Mouse (Mus musculus) frontal cortex, postnatal 25 days (tissue): ENCODE data around the gene Gm5105.

ENCODE experiments used
- DNase-seq, 2 experiments: peaks; one replicate each; pipeline ENCODE4 v3.0.0; 2022; ENCODE audit warnings: low spot score in 2 of 2

Gene Gm5105

GRCm38 (mm10) chr3:138069756-138070511 lies 2.7 kb upstream of the Gm5105 start:
- DNase-seq = no peak

GRCm38 (mm10) chr3:138068103-138068502 lies 915 bp upstream of the Gm5105 start:
- DNase-seq = no peak

DNA sequence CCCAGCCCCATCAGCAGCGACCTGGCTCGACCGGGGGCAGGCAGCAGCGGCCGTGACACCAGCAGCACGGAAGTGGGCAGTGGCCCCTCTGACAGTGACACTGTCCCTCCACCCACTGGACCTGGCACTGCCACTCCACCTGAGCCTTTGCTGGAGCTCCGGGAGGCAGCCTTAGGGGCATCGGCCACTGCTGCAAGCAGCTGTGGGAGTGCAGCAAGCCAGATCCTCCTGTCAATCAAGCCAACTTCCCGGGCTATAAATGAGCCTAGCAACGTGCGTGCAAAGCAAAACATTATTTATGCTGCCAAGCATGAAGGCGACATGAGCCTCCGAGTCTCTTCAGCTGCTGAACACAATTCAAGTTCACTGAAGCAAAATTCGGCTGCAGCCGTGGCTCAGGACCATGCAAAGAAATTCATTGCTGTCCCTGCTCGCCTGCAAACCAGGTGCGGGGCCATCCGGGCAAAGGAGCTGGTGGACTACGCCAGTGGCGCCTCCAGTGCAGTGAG lies 786 bp downstream of the Gm5105 start:
- no peak for DNase-seq

DNA sequence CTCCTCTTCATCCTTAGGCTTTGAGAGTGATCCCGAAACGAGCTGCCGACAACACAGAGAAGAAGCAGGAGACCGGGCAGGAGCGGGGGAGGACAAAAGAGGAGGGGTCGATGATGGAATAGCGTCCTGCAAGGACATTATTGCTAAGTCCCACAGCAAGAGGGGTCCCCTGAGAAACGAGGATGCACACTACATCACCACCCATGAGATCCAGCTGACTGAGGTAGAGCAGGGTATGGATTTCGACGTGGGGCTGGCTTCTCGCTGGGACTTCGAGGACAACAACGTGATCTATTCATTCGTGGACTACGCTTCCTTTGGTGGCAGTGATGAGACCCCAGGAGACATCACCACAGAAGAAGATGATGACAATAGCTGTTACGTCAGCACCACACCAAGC lies 1.3 kb downstream of the Gm5105 start:
- DNase-seq = no peak

- no peak for DNase-seq
These were observed 2.2 kb downstream of the Gm5105 start, which contains the start of gene 1110002E22Rik for GRCm38 (mm10) chr3:138064732-138065645. Gene 1110002E22Rik (plus strand): TSS chr3:138065052.

DNA sequence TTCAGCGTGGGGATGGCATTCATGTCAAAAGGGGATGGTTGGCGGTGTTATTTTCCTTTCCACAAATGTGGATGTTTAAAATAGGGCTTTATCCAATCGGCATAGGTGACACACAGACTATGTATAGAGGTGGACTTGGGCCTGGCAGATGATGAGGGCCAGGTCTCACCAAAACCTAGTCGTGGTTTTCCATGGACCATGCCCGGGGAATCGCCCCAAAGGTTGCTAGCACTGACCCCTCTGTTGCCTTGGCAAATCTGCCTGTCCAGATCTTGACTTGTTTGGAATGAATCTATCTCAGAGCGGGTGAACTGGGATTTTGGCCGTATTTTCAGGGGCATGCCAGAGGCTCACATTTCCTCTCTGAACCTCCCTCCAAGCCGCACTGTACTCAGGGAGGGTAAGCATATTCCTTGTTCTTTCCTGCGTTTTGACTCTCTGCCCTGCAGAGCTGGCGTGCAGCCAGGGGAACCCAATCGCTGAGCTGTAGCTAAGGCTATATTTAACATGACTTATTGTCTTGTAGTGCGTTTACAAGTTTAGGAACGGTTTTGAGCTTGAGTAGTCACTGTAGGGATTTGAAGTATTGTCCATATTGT lies 3.4 kb downstream of the Gm5105 start:
- DNase-seq = no peak

DNA sequence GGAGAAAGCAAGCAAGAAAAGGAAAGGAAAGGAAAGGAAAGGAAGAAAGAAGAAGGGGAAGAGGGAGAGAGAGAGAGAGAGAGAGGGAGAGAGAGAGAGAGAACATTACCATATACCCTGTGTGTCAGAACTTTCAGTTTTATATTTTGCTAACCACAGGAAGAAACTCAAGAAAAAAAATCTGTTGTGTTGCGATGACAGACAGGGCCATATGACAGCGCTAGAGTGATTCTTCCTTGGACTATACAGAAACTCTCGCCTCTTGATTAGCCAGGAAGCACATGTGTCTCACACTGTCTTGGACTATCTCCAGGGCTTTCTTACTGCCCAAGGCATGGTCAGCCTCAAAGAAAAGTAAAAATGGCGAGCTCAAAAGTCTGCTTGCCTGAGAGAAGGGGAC lies 4.5 kb downstream of the Gm5105 start:
- DNase-seq = no peak

GRCm38 (mm10) chr3:138061205-138061911 lies 5.8 kb downstream of the Gm5105 start:
- DNase-seq = no peak

DNA sequence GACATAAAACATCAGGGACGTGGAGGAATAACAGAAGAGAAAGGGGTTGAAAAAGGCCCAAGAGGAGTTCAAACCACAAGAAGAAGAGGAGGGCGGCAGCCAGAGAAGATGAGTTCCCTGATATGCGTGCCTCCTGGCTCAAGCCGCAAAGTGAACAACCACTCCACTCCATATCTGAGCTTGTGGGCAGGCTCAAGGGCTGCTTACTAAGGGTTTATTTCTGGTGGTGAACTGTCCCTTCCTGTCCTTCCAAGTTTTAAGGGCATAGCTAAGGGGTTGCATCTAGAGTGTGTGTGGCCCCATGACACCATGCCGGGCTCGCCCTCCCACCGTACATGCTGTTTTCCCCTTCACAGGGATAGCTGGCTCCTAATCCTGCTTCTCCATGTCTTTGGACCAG lies 6.8 kb downstream of the Gm5105 start:
- no peak for DNase-seq

DNA sequence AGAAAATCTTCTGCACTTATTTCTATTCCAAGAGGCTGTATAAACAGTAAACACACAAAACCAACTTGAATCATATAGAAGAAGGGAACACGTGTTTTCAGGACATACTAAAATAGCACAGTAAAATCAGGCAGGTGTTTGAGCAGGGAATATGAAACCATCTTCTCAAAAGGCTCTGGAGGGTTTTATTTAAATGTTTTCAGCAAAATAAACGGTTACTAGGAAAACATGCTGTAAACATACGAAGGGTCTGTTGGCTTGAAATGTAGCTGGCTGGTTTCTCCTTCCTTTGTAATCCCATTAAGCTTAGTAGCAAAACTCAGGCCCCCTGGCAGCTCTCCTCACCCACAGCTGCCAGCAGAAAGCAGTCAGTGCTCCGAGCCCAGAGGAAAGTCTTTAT lies 9.0 kb downstream of the Gm5105 start:
- no peak for DNase-seq

DNA sequence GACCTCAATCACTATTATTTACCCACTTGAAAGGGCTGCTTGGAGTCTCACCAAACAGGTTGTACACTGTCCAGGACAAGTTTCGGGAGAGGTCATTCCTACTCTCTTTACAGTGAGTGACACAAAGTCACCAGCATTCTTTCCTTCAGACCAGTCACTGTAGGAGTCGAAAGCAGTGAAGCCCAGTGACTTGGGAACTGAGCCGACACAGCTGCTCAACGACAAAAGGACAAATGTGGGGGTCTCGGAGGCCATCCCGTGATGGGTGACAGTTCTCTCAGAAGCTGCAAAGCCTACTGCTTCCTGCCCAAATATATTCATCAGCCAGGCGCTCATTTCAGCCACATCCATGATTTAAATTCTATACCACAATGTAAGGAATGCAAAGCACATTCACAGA lies 10.2 kb downstream of the Gm5105 start:
- DNase-seq = no peak

DNA sequence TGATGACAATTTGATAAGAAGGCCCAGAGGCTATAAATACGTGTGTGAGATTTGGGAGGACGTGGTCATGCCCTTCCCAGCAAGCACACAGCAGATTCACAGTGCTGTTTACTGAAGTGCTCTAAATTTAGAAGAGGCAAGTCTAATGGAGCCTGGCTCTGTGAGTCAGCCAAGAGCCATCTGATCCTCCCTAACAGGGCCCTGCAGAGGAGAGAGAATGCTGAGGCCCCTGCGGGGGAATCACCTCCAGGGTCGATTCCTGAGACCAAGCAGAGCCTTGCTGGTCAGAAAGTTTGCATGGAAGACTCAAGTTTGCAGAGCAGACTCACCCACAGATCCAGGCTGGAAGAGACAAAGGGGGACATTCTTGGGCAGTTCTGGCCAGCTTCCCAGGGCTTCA lies 13.2 kb downstream of the Gm5105 start:
- DNase-seq = no peak

DNA sequence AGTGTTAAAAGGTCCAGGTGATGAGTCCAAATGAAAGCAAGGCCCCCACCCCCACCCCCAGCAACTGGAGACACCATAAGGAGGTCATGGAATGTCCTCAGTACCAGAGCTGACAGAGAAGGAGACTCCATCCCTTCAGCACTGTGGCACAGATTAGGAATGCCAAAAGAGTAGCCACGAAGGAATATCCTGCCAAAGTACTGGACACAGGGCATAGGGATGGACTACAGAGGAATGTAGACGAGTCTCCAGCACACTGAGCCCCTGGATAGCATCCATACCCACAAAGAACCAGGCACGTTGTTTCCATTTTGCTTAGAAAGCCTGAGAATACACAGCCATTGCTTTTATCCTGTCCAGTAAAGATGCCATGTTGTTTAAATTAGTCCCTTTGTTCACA lies 15.8 kb downstream of the Gm5105 start:
- DNase-seq = no peak

DNA sequence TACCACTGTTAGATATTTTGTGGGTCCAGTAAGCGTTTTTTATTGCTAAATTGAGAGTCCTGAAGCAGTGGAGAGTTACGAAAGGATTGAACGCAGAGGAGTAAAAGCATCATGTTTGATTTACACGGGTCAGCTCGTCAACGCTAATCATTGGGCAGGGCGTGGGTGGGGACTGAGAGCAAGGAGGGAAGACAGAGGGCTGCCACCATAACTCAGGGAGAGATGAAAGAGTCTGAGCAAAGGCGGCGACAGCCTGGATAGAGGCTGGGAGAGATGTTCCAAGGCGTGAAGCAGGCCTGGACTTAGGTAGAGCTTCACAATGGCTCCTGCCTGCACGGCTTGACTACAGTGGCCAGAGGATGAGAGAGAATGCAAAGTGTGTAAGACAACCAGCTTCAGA lies 16.4 kb downstream of the Gm5105 start:
- DNase-seq = no peak

DNA sequence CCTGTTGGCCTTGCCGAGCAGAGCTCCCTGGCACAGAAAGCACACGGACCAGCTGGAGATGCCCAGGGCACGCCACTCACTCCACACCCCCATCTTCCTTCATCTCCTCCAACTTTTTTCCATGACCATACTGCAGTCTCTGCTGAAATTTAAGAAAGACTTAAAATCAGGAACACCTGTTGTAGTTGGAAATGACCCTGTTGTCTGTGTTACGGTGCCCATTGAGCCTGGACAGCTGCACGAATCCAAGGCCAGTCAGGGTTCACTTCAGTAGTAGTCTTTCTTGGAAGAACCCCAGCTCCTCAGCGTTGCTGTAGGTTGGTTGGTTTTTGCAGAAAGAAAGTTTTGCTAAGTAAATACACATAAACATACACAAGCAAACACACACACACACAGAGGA lies 17.6 kb downstream of the Gm5105 start:
- no peak for DNase-seq

- no peak for DNase-seq
These were observed 23.9 kb downstream of the Gm5105 start for GRCm38 (mm10) chr3:138043316-138043715.

GRCm38 (mm10) chr3:138041591-138042301 lies 25.4 kb downstream of the Gm5105 start:
- DNase-seq = no peak

DNA sequence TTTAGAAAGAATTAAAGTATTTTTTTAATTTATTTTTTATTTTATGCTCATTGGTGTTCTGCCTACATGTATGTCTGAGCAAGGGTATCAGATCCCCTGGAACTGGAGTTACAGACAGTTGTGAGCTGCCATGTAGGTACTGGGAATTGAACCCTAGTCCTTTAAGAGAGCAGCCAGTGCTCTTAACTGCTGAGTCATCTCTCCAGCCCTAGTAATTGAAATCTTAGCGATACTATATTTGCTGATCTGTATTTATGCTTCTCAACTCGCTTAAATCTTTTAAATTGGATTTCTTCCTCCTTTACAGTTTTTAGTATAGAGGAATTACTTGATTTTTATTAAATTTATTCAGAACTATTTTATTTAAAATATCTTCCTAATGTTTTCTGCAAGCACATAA lies 26.2 kb downstream of the Gm5105 start:
- no peak for DNase-seq

DNA sequence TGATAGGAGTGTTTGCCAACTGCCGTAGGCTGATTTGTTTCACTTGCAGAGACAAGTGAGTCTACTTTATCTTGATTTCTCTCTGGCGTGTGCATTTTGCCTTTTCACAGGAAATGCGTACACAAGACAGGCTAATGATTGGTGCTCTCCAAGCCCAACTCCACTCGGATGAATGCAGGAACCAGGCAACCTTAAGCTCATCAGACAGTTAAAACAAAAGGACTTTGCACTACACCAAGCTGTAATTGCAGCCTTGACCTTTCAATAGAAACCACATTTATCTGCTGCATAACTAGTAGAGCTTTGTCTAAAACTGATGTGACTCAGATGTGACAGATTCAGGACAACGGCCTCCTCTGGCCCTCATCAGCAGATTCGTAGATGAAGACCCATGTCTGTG lies 33.2 kb downstream of the Gm5105 start:
- DNase-seq = no peak

DNA sequence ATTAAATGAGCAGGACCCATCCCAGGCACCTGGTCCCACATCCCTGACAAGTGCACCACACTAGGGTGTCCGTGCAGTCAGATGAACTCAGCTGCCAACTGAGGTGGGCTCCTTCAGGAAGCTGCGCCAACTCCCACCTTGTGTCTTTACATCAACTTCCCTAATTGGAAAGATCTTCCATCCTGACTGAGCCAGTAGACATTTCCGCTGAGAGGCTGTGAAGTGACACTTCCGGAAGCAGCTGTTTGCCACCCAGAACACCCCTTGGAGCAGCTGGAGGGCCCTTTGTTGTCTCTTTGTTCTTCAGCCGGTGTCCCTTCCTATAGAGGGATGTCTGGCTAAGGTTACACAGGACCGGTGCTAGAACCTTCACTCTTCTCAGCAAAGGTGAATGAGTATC lies 36.6 kb downstream of the Gm5105 start:
- DNase-seq = no peak

DNA sequence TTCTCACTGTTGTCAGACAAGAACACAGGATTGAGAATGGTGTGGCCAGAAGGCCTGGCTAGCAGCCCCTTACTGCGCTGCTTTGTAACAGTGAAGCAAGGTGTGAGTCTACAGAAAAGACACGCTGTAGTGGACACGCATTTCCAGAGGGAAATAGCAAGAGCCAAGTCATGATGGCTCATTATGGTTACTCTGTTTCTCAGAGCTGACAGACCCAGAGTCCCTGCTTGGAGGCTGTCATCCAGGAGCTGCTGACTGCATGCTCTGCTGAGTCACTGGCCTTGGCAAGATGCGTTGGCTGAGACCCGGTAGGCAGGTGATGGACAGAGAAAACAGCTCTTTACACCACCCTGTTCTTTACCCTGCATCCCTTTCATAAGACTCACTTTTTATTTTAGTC lies 37.8 kb downstream of the Gm5105 start:
- peak in 1 of 2 experiments; percentile 9 for DNase-seq
